17 mouse cellular contexts compared by ENCODE assay signal in genomic region chr2:90292741-90293140, GRCm38 (mm10).
"Had no signal": no experiment of that assay in that cellular context is flagged by ENCODE, and none has a peak within 500 bp of the region (broad histone marks: within the 10 kb centered on the region; RNA-seq: fewer than 3 reads in every experiment).

Olfr1272 (minus strand) TSS chr2:90292841.

- DNase-seq: cerebellum, adult 8-10 months; cerebellum, adult 9-10 months; cerebellum, adult 9-11 months; cerebellum, postnatal 10 days; cerebellum, postnatal 14 days; cerebellum, postnatal 25 days; cerebellum, postnatal 36 days; embryo, embryonic 11 days; forebrain, postnatal 0 days; gastrocnemius, adult 2 months; gastrocnemius, postnatal 10 days; gastrocnemius, postnatal 14 days; gastrocnemius, postnatal 25 days; gastrocnemius, postnatal 36 days; heart, adult 11 months; heart, adult 18-20 months; heart, adult 2 months had no signal
